ENCODE assay signal across 24 mouse cellular contexts in the genomic region with DNA sequence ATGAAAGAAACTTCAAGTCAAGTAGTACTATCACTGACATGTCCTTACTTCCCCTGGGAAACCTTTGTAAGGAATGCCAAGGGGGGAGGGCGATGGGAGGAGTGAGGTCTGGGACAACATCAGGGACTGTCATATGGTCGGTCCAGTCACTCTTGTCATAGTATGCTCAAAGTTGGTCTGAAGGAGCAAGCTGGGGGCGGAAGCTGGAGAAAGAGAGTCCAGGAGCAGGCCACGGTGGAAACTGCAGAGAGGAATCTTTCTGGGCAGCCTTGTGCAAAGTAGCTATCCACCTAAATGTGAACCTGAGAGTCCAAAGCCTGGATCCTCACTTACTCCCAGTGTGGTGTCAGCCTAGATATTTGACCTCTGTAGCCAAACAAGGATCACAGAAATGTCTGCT.
"Had no signal": no experiment of that assay in that cellular context is flagged by ENCODE, and none has a peak within 500 bp of the region (broad histone marks: within the 10 kb centered on the region; RNA-seq: fewer than 3 reads in every experiment).

No protein-coding gene starts in this region.

- DNase-seq: gastrocnemius, postnatal 14 days; gastrocnemius, postnatal 36 days; heart, adult 18-20 months; heart, postnatal 14 days; heart, postnatal 36 days; kidney, adult 11 months; kidney, adult 2 months; kidney, adult 9 months; kidney, postnatal 14 days; kidney, postnatal 36 days; layer of hippocampus, adult 9-11 months; layer of hippocampus, postnatal 36 days; liver, postnatal 0 days had no signal

- H3K9me3 ChIP-seq: heart, embryonic 10.5 days; heart, embryonic 12.5 days; hindbrain, embryonic 13.5 days; hindbrain, embryonic 15.5 days; kidney, embryonic 15.5 days; limb, embryonic 10.5 days; limb, embryonic 12.5 days had no signal

- H3K36me3 ChIP-seq: heart, embryonic 10.5 days; heart, embryonic 12.5 days; hindbrain, embryonic 13.5 days; hindbrain, embryonic 15.5 days; kidney, embryonic 15.5 days; limb, embryonic 10.5 days; limb, embryonic 12.5 days had no signal

- ATAC-seq: hindbrain, postnatal 0 days; intestine, embryonic 16.5 days; liver, postnatal 0 days had no signal

- H3K4me3 ChIP-seq: heart, embryonic 10.5 days; heart, embryonic 12.5 days; hindbrain, embryonic 13.5 days; hindbrain, embryonic 15.5 days; kidney, embryonic 15.5 days; limb, embryonic 10.5 days; limb, embryonic 12.5 days had no signal

- H3K9ac ChIP-seq: heart, embryonic 12.5 days; hindbrain, embryonic 13.5 days; hindbrain, embryonic 15.5 days; kidney, embryonic 15.5 days; limb, embryonic 12.5 days; liver, embryonic 14.5 days; liver, postnatal 0 days had no signal

- H3K4me2 ChIP-seq: heart, embryonic 12.5 days; hindbrain, embryonic 13.5 days; hindbrain, embryonic 15.5 days; kidney, embryonic 15.5 days; limb, embryonic 12.5 days had no signal

- H3K27me3 ChIP-seq: heart, embryonic 12.5 days; hindbrain, embryonic 13.5 days; hindbrain, embryonic 15.5 days; kidney, embryonic 15.5 days; limb, embryonic 12.5 days had no signal

- H3K27ac ChIP-seq: heart, embryonic 10.5 days; hindbrain, embryonic 13.5 days; hindbrain, embryonic 15.5 days; hindbrain, postnatal 0 days; kidney, embryonic 15.5 days; kidney, postnatal 0 days; limb, embryonic 10.5 days; limb, embryonic 12.5 days; liver, embryonic 14.5 days had no signal

- H3K4me1 ChIP-seq: kidney, embryonic 15.5 days had no signal
